Mouse (Mus musculus): ENCODE results near the gene Gpr161. TPM values are rescaled to one million over a fixed set of nuclear protein-coding genes. Genes with fewer than 3 reads are reported as not detected.

Gene Gpr161
- polyA plus RNA-seq, 1 experiment = 4.0 TPM

- no peaks in the 10 kb centered on the region for H3K79me3 ChIP-seq (ENCODE audit: low read depth)
These were observed 67.7 kb downstream of the Gpr161 start for GRCm38 (mm10) chr1:165363271-165363670.

GRCm38 (mm10) chr1:165365057-165365456 is 69.5 kb downstream of the Gpr161 start:
- H3ac ChIP-seq (ENCODE audit: control insufficient read depth, insufficient read length, low read depth) = no peak overlapping the region
- H3K79me2 ChIP-seq (ENCODE audit: control insufficient read depth, insufficient read depth) = no peaks in the 10 kb centered on the region
- H3K36me3 ChIP-seq (ENCODE audit: control insufficient read depth, insufficient read depth) = no peaks in the 10 kb centered on the region
- TF ChIP-seq MAX (IDR thresholded peaks at IDR 0.05) = no peak
- TF ChIP-seq FOSL1 (IDR thresholded peaks at IDR 0.05; ENCODE audit: insufficient read depth, low read length, poor library complexity, severe bottlenecking) = no peak
- TF ChIP-seq USF1 (IDR thresholded peaks at IDR 0.05; ENCODE audit: low read depth) = no peak
- TF ChIP-seq MYOD1 (IDR thresholded peaks at IDR 0.05; ENCODE audit: control insufficient read depth, insufficient read length, low read depth) = no peak
- TF ChIP-seq CTCF (IDR thresholded peaks at IDR 0.05; ENCODE audit: control insufficient read depth, insufficient read depth, insufficient read length) = no peak
- no peak for TF ChIP-seq MYOG (IDR thresholded peaks at IDR 0.05; ENCODE audit: control insufficient read depth, extremely low read depth, insufficient read length)
- TF ChIP-seq CEBPB (IDR thresholded peaks at IDR 0.05; ENCODE audit: low read depth) = no peak
- H3K27me3 ChIP-seq (ENCODE audit: control insufficient read depth, insufficient read depth, insufficient read length) = no peaks in the 10 kb centered on the region
- H3K4me3 ChIP-seq (ENCODE audit: insufficient read depth, poor library complexity, severe bottlenecking) = no peak overlapping the region
- no peaks in the 10 kb centered on the region for H3K79me3 ChIP-seq (ENCODE audit: low read depth)

More at GRCm38 (mm10) chr1:165363271-165363670, 67.7 kb downstream of the Gpr161 start:
- no peaks in the 10 kb centered on the region for H3K27me3 ChIP-seq (ENCODE audit: control insufficient read depth, insufficient read depth, insufficient read length)
- no peak for TF ChIP-seq MYOD1 (IDR thresholded peaks at IDR 0.05; ENCODE audit: control insufficient read depth, insufficient read length, low read depth)
- no peak for TF ChIP-seq FOSL1 (IDR thresholded peaks at IDR 0.05; ENCODE audit: insufficient read depth, low read length, poor library complexity, severe bottlenecking)
- TF ChIP-seq MYOG (IDR thresholded peaks at IDR 0.05; ENCODE audit: control insufficient read depth, extremely low read depth, insufficient read length) = no peak
- no peak for TF ChIP-seq USF1 (IDR thresholded peaks at IDR 0.05; ENCODE audit: low read depth)
- no peak for TF ChIP-seq CEBPB (IDR thresholded peaks at IDR 0.05; ENCODE audit: low read depth)
- no peak for TF ChIP-seq MAX (IDR thresholded peaks at IDR 0.05)
- H3K4me3 ChIP-seq (ENCODE audit: insufficient read depth, poor library complexity, severe bottlenecking) = no peak overlapping the region
- no peaks in the 10 kb centered on the region for H3K36me3 ChIP-seq (ENCODE audit: control insufficient read depth, insufficient read depth)
- H3K79me2 ChIP-seq (ENCODE audit: control insufficient read depth, insufficient read depth) = no peaks in the 10 kb centered on the region
- H3ac ChIP-seq (ENCODE audit: control insufficient read depth, insufficient read length, low read depth) = no peak overlapping the region

GRCm38 (mm10) chr1:165370990-165371389 is 75.4 kb downstream of the Gpr161 start:
- Histone ChIP-seq H3K79me3 (ENCODE audit: low read depth) (no peaks in the 10 kb centered on the region), H3K4me3 (ENCODE audit: insufficient read depth, poor library complexity, severe bottlenecking) (no peak overlapping the region), H3K36me3 (ENCODE audit: control insufficient read depth, insufficient read depth) (no peaks in the 10 kb centered on the region), H3K27me3 (ENCODE audit: control insufficient read depth, insufficient read depth, insufficient read length) (no peaks in the 10 kb centered on the region), H3ac (ENCODE audit: control insufficient read depth, insufficient read length, low read depth) (no peak overlapping the region), H3K79me2 (ENCODE audit: control insufficient read depth, insufficient read depth) (no peaks in the 10 kb centered on the region)
- TF ChIP-seq CEBPB (IDR thresholded peaks at IDR 0.05; ENCODE audit: low read depth) = no peak
- TF ChIP-seq USF1 (IDR thresholded peaks at IDR 0.05; ENCODE audit: low read depth) = no peak
- no peak for TF ChIP-seq FOSL1 (IDR thresholded peaks at IDR 0.05; ENCODE audit: insufficient read depth, low read length, poor library complexity, severe bottlenecking)
- no peak for TF ChIP-seq MYOG (IDR thresholded peaks at IDR 0.05; ENCODE audit: control insufficient read depth, extremely low read depth, insufficient read length)
- no peak for TF ChIP-seq MAX (IDR thresholded peaks at IDR 0.05)
- no peak for TF ChIP-seq MYOD1 (IDR thresholded peaks at IDR 0.05; ENCODE audit: control insufficient read depth, insufficient read length, low read depth)

DNA sequence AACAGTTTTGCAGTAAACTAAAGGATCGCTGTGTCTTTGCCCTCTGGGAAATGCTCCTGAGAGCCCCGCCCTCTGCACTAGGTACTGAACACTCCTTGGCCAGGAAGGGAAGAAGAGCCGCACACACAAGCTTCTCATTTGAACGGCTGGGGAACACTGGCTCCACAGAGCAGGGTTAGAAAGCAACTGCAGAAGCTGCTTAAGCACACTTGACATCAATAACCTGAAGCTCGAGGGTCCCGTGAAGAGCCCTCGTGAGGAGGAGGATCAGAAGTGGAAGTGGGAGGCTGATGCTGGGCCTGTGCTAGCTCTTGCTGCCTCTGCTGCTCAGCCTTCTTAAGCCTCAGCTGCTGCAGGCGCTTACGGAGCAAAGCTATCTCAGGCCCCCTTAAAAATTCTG is 78.2 kb downstream of the Gpr161 start:
- TF ChIP-seq MYOD1 (IDR thresholded peaks at IDR 0.05; ENCODE audit: control insufficient read depth, insufficient read length, low read depth) (no peak), FOSL1 (IDR thresholded peaks at IDR 0.05; ENCODE audit: insufficient read depth, low read length, poor library complexity, severe bottlenecking) (no peak), MYOG (IDR thresholded peaks at IDR 0.05; ENCODE audit: control insufficient read depth, extremely low read depth, insufficient read length) (no peak), CTCF (IDR thresholded peaks at IDR 0.05; ENCODE audit: control insufficient read depth, insufficient read depth, insufficient read length) (no peak), MAX (IDR thresholded peaks at IDR 0.05) (no peak)
- H3ac ChIP-seq (ENCODE audit: control insufficient read depth, insufficient read length, low read depth) = no peak overlapping the region
- H3K4me3 ChIP-seq (ENCODE audit: insufficient read depth, poor library complexity, severe bottlenecking) = no peak overlapping the region
- H3K79me2 ChIP-seq (ENCODE audit: control insufficient read depth, insufficient read depth) = no peaks in the 10 kb centered on the region
- H3K79me3 ChIP-seq (ENCODE audit: low read depth) = no peaks in the 10 kb centered on the region
- H3K27me3 ChIP-seq (ENCODE audit: control insufficient read depth, insufficient read depth, insufficient read length) = no peaks in the 10 kb centered on the region
- H3K36me3 ChIP-seq (ENCODE audit: control insufficient read depth, insufficient read depth) = no peaks in the 10 kb centered on the region

Other genes with a start within 250 kb of the Gpr161 start
- gene Tbx19, start 135.0 kb upstream of the Gpr161 start, polyA plus RNA-seq (2012; fragmentation: generic; extraction: Trizol) = not detected
- gene Sft2d2, start 101.4 kb upstream of the Gpr161 start, polyA plus RNA-seq (2012; fragmentation: generic; extraction: Trizol) = 6.9 TPM
- 31.3 TPM for gene Tiprl, start 58.8 kb upstream of the Gpr161 start, polyA plus RNA-seq (2012; fragmentation: generic; extraction: Trizol)
- 7.1 TPM for gene Dcaf6, start 164.7 kb downstream of the Gpr161 start, polyA plus RNA-seq (2012; fragmentation: generic; extraction: Trizol)
- gene Mpc2, start 164.8 kb downstream of the Gpr161 start, polyA plus RNA-seq (2012; fragmentation: generic; extraction: Trizol) = 66.8 TPM
- gene Adcy10, start 189.4 kb downstream of the Gpr161 start, polyA plus RNA-seq (2012; fragmentation: generic; extraction: Trizol) = not detected